Mouse (Mus musculus): ENCODE measurements around the gene Hoxb7. TPM values are rescaled to one million over a fixed set of nuclear protein-coding genes. Genes with fewer than 3 reads are reported as not detected.

The Hoxb7 gene
- polyA plus RNA-seq, 1 experiment: not detected

- TF ChIP-seq GATA1 (IDR thresholded peaks at IDR 0.05; ENCODE audit: low read length): no peak
Observed at GRCm38 (mm10) chr11:96289837-96290236, 3.4 kb downstream of the Hoxb7 start.

- TF ChIP-seq GATA1 (IDR thresholded peaks at IDR 0.05; ENCODE audit: low read length): no peak
Observed at GRCm38 (mm10) chr11:96290705-96291355, 4.4 kb downstream of the Hoxb7 start.

DNA sequence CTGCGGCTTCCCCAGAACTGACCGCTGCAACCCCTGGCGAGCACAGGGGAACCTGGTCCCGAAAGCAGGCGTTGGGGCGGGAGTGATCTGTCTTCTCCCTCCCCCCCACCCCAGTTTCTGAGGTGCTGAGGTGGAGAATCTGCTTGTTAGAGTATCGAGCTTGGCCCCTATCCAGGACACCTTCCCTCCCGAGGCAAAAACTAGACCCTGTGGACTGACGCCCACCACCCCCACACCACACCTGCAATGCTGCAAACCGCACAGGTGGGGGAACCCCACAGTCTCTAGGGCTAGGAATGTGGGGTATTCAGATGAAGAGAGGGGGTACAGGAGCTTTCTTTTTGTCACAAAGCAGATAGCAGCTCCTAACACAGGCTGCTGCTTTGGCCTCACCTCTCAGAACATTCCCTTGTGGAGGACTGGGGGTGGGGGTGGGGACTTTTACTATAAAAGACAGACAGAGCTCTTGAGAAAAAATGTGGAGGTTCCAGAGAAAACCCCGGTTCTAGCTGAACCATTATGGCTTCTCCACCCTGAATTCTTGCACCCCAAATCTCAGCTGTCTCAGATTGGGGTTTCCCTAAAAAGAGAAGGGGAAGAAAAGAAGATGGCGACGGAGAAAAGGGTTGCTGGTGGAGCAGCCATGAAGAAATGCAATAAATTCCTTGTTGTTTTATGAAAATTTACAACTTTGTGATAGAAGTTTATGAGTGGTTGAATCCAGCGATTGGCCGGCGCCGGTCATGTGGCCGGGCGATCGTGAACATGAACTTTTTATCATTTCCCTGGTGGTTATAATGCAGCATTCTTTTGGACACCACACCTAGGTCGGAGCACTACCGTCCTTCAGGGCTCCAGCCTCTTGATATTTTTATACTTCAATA, 5.5 kb downstream of the Hoxb7 start, which contains the start of gene Hoxb6:
TSS of gene Hoxb6 (plus strand) at position 796 of the 884 bp plus-strand sequence.
- no peak for TF ChIP-seq GATA1 (IDR thresholded peaks at IDR 0.05; ENCODE audit: low read length)

DNA sequence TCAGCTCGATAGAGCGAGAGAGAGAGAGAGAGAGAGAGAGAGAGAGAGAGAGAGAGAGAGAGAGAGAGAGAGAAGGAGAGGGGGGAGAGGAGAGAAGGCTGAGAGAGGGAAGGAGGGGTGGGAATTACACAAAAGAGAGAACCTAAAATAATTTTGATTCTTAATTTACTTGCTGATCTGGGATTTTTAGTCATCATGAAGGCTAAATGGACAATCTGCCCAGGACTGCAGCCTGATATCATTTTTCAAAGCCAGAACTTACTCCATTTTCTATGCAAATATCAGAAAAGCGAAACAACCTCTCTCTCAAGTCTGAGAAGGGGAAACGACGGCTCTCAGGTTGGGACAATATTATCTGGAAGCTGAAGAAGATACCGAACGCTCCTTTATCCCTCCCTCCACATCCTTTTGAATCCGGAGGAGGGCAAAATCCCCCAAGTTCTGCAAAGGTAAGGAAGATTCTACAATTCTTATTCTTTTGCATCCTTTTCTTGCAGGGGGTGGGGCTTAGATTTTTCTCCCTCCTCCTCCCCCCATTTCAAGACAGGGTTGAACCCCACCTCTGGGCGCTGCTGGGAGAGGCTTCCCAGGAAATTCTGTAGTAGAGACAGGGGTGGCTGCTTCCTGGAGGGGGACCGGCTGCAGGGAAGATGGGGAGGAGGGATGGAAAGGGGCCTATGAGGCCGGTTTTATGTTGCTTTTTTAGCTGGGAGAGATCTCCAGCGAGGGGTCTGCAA, 6.3 kb downstream of the Hoxb7 start:
- TF ChIP-seq GATA1 (IDR thresholded peaks at IDR 0.05; ENCODE audit: low read length): no peak

DNA sequence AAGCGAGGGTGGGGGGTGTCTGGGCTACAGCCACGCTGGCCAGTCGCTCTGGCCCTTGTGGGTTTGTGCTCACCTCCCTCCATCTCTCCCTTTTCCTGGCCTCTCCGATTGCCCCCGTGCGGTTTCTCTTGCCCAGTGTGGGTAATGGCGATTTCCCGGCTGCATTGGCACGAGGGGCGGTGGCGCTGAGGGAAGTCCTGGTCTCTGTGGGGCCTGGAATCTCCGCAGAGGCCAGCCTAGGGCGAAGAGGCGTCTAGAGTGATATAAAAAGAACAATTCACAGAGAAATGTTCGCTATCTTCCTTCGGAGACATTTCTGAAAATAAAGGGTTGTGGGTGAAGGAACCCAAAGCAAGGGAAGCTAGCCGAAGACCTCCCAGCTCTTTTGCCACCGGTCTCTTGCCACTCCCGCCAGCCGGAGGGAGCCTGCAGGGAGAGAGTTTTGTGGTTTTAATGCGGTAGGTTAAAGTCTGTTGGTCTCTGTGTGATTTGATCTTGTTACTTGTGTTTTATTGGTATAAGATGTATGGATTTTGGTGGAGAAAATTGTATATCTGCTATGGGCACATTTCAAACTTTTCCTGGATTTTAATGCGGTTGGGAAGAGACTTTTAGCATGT, 7.0 kb downstream of the Hoxb7 start:
- TF ChIP-seq GATA1 (IDR thresholded peaks at IDR 0.05; ENCODE audit: low read length): no peak

GRCm38 (mm10) chr11:96294245-96295091, 8.0 kb downstream of the Hoxb7 start:
- TF ChIP-seq GATA1 (IDR thresholded peaks at IDR 0.05; ENCODE audit: low read length): no peak

- TF ChIP-seq GATA1 (IDR thresholded peaks at IDR 0.05; ENCODE audit: low read length): no peak
Observed at GRCm38 (mm10) chr11:96295092-96295835, 8.8 kb downstream of the Hoxb7 start.

DNA sequence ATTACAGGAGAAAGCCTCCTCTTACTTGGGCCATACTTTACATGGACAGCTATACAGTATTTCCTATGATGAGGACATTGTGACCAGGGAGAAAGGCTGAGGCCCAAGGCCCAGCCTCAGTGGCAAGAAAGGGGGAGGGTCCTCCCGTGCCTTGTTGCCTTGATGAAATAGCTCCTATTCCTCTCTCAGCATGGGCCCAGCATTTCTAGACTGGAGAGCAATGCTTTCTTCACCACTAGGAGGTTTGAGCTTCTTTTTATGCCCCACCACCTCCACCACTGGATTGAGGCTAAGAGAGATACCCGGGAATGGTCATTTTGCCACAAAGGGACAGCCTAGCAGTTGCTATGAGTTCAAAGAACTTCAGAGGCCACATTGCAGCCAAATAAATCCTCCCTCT, 10.6 kb downstream of the Hoxb7 start:
- TF ChIP-seq GATA1 (IDR thresholded peaks at IDR 0.05; ENCODE audit: low read length): no peak

- TF ChIP-seq GATA1 (IDR thresholded peaks at IDR 0.05; ENCODE audit: low read length): no peak
Observed at GRCm38 (mm10) chr11:96297428-96297827, 11.0 kb downstream of the Hoxb7 start.

DNA sequence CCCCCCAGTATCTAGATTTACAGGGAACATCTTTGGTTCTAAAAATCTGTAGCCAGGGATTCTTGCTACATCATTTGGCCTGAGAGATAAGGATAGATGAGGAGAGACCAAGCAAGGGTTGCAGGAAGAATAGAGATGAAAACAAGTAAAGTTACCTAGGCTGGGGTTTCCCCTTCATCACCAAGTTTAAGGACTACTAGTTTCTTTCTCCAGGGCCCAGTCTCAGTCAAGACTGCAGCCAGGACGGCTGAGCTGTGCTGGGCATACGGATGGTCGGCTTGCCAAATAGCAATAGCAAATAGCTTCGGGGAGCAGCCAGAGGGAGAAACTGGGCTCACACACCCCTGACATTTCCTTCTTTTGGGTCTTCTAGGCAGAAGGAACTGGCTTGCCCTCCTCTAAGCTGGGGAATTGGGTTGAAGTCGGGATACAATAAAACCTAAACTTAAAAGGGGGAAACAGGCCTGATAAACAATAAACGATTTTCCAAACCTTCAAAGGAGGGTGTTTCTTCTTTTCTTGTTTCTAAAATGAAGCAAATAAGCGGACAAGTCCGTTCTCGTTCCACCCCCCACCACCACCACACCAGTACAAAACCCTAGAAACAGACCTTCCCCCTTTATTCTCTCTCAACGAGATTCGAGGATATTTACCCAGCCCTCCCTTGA, 11.7 kb downstream of the Hoxb7 start:
- TF ChIP-seq GATA1 (IDR thresholded peaks at IDR 0.05; ENCODE audit: low read length): no peak

GRCm38 (mm10) chr11:96298895-96299667, 12.7 kb downstream of the Hoxb7 start:
- no peak for TF ChIP-seq GATA1 (IDR thresholded peaks at IDR 0.05; ENCODE audit: low read length)

DNA sequence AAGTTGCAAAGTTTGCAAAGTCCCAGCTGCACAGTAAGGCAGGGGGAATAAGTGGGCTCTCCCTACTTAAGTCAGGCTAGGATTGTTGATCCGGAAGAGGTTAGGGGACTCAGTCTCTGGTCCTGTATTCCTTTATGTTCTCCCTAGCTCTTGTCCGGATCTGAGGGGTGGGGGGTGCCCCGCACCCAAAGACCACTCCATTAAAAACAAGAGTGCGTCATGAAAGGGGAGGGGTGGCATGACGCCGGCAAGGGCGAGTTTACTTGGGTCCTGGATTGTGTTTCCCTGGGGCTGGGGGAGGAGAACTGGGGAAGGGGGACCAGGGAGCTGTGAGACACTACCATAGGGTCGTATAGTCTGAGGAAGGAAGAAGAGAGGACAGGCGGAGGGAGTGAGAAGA, 13.4 kb downstream of the Hoxb7 start:
- no peak for TF ChIP-seq GATA1 (IDR thresholded peaks at IDR 0.05; ENCODE audit: low read length)
